Mouse (Mus musculus): ENCODE data around the gene Cpped1. TPM values are rescaled to one million over a fixed set of nuclear protein-coding genes. Genes with fewer than 3 reads are reported as not detected.

Gene Cpped1
- polyA plus RNA-seq, 1 experiment from 2014 or later = 16.2 TPM

- Histone ChIP-seq H3K27ac (ENCODE audit: low read depth, low read length) (no peak overlapping the region), H3K4me1 (replicated peaks; ENCODE audit: control insufficient read depth, insufficient read depth, low read length) (no peaks in the 10 kb centered on the region), H3K4me2 (ENCODE audit: low read depth, low read length, severe bottlenecking) (no peak overlapping the region), H3K27me3 (ENCODE audit: control insufficient read depth, insufficient read depth, low read length) (no peaks in the 10 kb centered on the region), H3K36me3 (ENCODE audit: control insufficient read depth, insufficient read depth, low read length) (no peaks in the 10 kb centered on the region), H3K9ac (ENCODE audit: low read length) (no peak overlapping the region), H3K9me3 (ENCODE audit: control insufficient read depth, low read length) (no peaks in the 10 kb centered on the region), H3K4me3 (ENCODE audit: low read depth, low read length) (no peak overlapping the region)
- DNase-seq (ENCODE audit: low spot score) (no peak), ATAC-seq (replicated peaks; ENCODE audit: low FRiP score) (no peak)
- 56% methylated on average over 4 of the region's 4 CpGs for WGBS
Measured at GRCm38 (mm10) chr16:11794628-11795027, 114.6 kb downstream of the Cpped1 start.

- DNase-seq (ENCODE audit: low spot score) = no peak
- no peak for ATAC-seq (replicated peaks; ENCODE audit: low FRiP score)
- WGBS = 16% methylated on average over 2 of the region's 2 CpGs
Measured at GRCm38 (mm10) chr16:11793391-11793790, 115.9 kb downstream of the Cpped1 start.

GRCm38 (mm10) chr16:11790476-11790875 is 118.8 kb downstream of the Cpped1 start:
- WGBS = 92% methylated on average over 3 of the region's 3 CpGs
- Histone ChIP-seq H3K4me3 (ENCODE audit: low read depth, low read length) (no peak overlapping the region), H3K9me3 (ENCODE audit: control insufficient read depth, low read length) (no peaks in the 10 kb centered on the region), H3K4me2 (ENCODE audit: low read depth, low read length, severe bottlenecking) (no peak overlapping the region), H3K4me1 (replicated peaks; ENCODE audit: control insufficient read depth, insufficient read depth, low read length) (no peaks in the 10 kb centered on the region), H3K27ac (ENCODE audit: low read depth, low read length) (no peak overlapping the region), H3K9ac (ENCODE audit: low read length) (no peak overlapping the region), H3K36me3 (ENCODE audit: control insufficient read depth, insufficient read depth, low read length) (no peaks in the 10 kb centered on the region), H3K27me3 (ENCODE audit: control insufficient read depth, insufficient read depth, low read length) (no peaks in the 10 kb centered on the region)
- DNase-seq (ENCODE audit: low spot score) (no peak), ATAC-seq (replicated peaks; ENCODE audit: low FRiP score) (no peak)

More at GRCm38 (mm10) chr16:11793391-11793790, 115.9 kb downstream of the Cpped1 start:
- Histone ChIP-seq H3K9me3 (ENCODE audit: control insufficient read depth, low read length) (no peaks in the 10 kb centered on the region), H3K4me3 (ENCODE audit: low read depth, low read length) (no peak overlapping the region), H3K27ac (ENCODE audit: low read depth, low read length) (no peak overlapping the region), H3K9ac (ENCODE audit: low read length) (no peak overlapping the region), H3K4me2 (ENCODE audit: low read depth, low read length, severe bottlenecking) (no peak overlapping the region), H3K27me3 (ENCODE audit: control insufficient read depth, insufficient read depth, low read length) (no peaks in the 10 kb centered on the region), H3K36me3 (ENCODE audit: control insufficient read depth, insufficient read depth, low read length) (no peaks in the 10 kb centered on the region), H3K4me1 (replicated peaks; ENCODE audit: control insufficient read depth, insufficient read depth, low read length) (no peaks in the 10 kb centered on the region)

GRCm38 (mm10) chr16:11785806-11786205 is 123.4 kb downstream of the Cpped1 start:
- Histone ChIP-seq H3K36me3 (ENCODE audit: control insufficient read depth, insufficient read depth, low read length) (no peaks in the 10 kb centered on the region), H3K4me2 (ENCODE audit: low read depth, low read length, severe bottlenecking) (no peak overlapping the region), H3K27me3 (ENCODE audit: control insufficient read depth, insufficient read depth, low read length) (no peaks in the 10 kb centered on the region), H3K27ac (ENCODE audit: low read depth, low read length) (no peak overlapping the region), H3K4me3 (ENCODE audit: low read depth, low read length) (no peak overlapping the region), H3K9me3 (ENCODE audit: control insufficient read depth, low read length) (no peaks in the 10 kb centered on the region), H3K4me1 (replicated peaks; ENCODE audit: control insufficient read depth, insufficient read depth, low read length) (no peaks in the 10 kb centered on the region), H3K9ac (ENCODE audit: low read length) (no peak overlapping the region)
- DNase-seq (ENCODE audit: low spot score) (no peak), ATAC-seq (replicated peaks; ENCODE audit: low FRiP score) (no peak)
- WGBS = 79% methylated on average over 4 of the region's 4 CpGs

- H3K9me3 ChIP-seq (ENCODE audit: control insufficient read depth, low read length) = no peaks in the 10 kb centered on the region
- 61% methylated on average over 4 of the region's 4 CpGs for WGBS
- H3K4me3 ChIP-seq (ENCODE audit: low read depth, low read length) = no peak overlapping the region
- no peaks in the 10 kb centered on the region for H3K4me1 ChIP-seq (replicated peaks; ENCODE audit: control insufficient read depth, insufficient read depth, low read length)
- no peaks in the 10 kb centered on the region for H3K36me3 ChIP-seq (ENCODE audit: control insufficient read depth, insufficient read depth, low read length)
- no peak for DNase-seq (ENCODE audit: low spot score)
- ATAC-seq (replicated peaks; ENCODE audit: low FRiP score) = no peak
- H3K27me3 ChIP-seq (ENCODE audit: control insufficient read depth, insufficient read depth, low read length) = no peaks in the 10 kb centered on the region
- no peak overlapping the region for H3K4me2 ChIP-seq (ENCODE audit: low read depth, low read length, severe bottlenecking)
- no peak overlapping the region for H3K27ac ChIP-seq (ENCODE audit: low read depth, low read length)
- H3K9ac ChIP-seq (ENCODE audit: low read length) = no peak overlapping the region
Measured at GRCm38 (mm10) chr16:11784354-11784753, 124.9 kb downstream of the Cpped1 start.

- Histone ChIP-seq H3K9ac (ENCODE audit: low read length) (no peak overlapping the region), H3K36me3 (ENCODE audit: control insufficient read depth, insufficient read depth, low read length) (no peaks in the 10 kb centered on the region), H3K27me3 (ENCODE audit: control insufficient read depth, insufficient read depth, low read length) (no peaks in the 10 kb centered on the region), H3K27ac (ENCODE audit: low read depth, low read length) (no peak overlapping the region), H3K9me3 (ENCODE audit: control insufficient read depth, low read length) (no peaks in the 10 kb centered on the region), H3K4me3 (ENCODE audit: low read depth, low read length) (no peak overlapping the region), H3K4me2 (ENCODE audit: low read depth, low read length, severe bottlenecking) (no peak overlapping the region), H3K4me1 (replicated peaks; ENCODE audit: control insufficient read depth, insufficient read depth, low read length) (no peaks in the 10 kb centered on the region)
- ATAC-seq (replicated peaks; ENCODE audit: low FRiP score) (no peak), DNase-seq (ENCODE audit: low spot score) (no peak)
Measured at GRCm38 (mm10) chr16:11783337-11783736, 125.9 kb downstream of the Cpped1 start.

GRCm38 (mm10) chr16:11782082-11782481 is 127.2 kb downstream of the Cpped1 start:
- H3K27me3 ChIP-seq (ENCODE audit: control insufficient read depth, insufficient read depth, low read length) = no peaks in the 10 kb centered on the region
- no peaks in the 10 kb centered on the region for H3K4me1 ChIP-seq (replicated peaks; ENCODE audit: control insufficient read depth, insufficient read depth, low read length)
- ATAC-seq (replicated peaks; ENCODE audit: low FRiP score) = no peak
- no peak overlapping the region for H3K9ac ChIP-seq (ENCODE audit: low read length)
- H3K4me2 ChIP-seq (ENCODE audit: low read depth, low read length, severe bottlenecking) = no peak overlapping the region
- H3K36me3 ChIP-seq (ENCODE audit: control insufficient read depth, insufficient read depth, low read length) = no peaks in the 10 kb centered on the region
- H3K4me3 ChIP-seq (ENCODE audit: low read depth, low read length) = no peak overlapping the region
- H3K9me3 ChIP-seq (ENCODE audit: control insufficient read depth, low read length) = no peaks in the 10 kb centered on the region
- no peak for DNase-seq (ENCODE audit: low spot score)
- no peak overlapping the region for H3K27ac ChIP-seq (ENCODE audit: low read depth, low read length)
- 48% methylated on average over 2 of the region's 2 CpGs for WGBS

GRCm38 (mm10) chr16:11778715-11779460 is 130.4 kb downstream of the Cpped1 start:
- Histone ChIP-seq H3K4me3 (ENCODE audit: low read depth, low read length) (no peak overlapping the region), H3K9me3 (ENCODE audit: control insufficient read depth, low read length) (no peaks in the 10 kb centered on the region), H3K9ac (ENCODE audit: low read length) (no peak overlapping the region), H3K27me3 (ENCODE audit: control insufficient read depth, insufficient read depth, low read length) (no peaks in the 10 kb centered on the region), H3K4me1 (replicated peaks; ENCODE audit: control insufficient read depth, insufficient read depth, low read length) (no peaks in the 10 kb centered on the region), H3K27ac (ENCODE audit: low read depth, low read length) (no peak overlapping the region), H3K36me3 (ENCODE audit: control insufficient read depth, insufficient read depth, low read length) (no peaks in the 10 kb centered on the region), H3K4me2 (ENCODE audit: low read depth, low read length, severe bottlenecking) (no peak overlapping the region)
- 87% methylated on average over 9 of the region's 9 CpGs for WGBS
- no peak for ATAC-seq (replicated peaks; ENCODE audit: low FRiP score)
- no peak for DNase-seq (ENCODE audit: low spot score)

- no peak overlapping the region for H3K4me2 ChIP-seq (ENCODE audit: low read depth, low read length, severe bottlenecking)
- H3K27me3 ChIP-seq (ENCODE audit: control insufficient read depth, insufficient read depth, low read length) = no peaks in the 10 kb centered on the region
- no peak overlapping the region for H3K9ac ChIP-seq (ENCODE audit: low read length)
- H3K27ac ChIP-seq (ENCODE audit: low read depth, low read length) = no peak overlapping the region
- ATAC-seq (replicated peaks; ENCODE audit: low FRiP score) = no peak
- WGBS = 84% methylated on average over 5 of the region's 5 CpGs
- H3K4me1 ChIP-seq (replicated peaks; ENCODE audit: control insufficient read depth, insufficient read depth, low read length) = no peaks in the 10 kb centered on the region
- H3K4me3 ChIP-seq (ENCODE audit: low read depth, low read length) = no peak overlapping the region
- DNase-seq (ENCODE audit: low spot score) = no peak
- H3K36me3 ChIP-seq (ENCODE audit: control insufficient read depth, insufficient read depth, low read length) = no peaks in the 10 kb centered on the region
- H3K9me3 ChIP-seq (ENCODE audit: control insufficient read depth, low read length) = no peaks in the 10 kb centered on the region
Measured at GRCm38 (mm10) chr16:11778191-11778590, 131.1 kb downstream of the Cpped1 start.
